Mouse (Mus musculus) retina, postnatal 1 day (tissue): ENCODE measurements around the gene Spon1.

Source experiments
- DNase-seq: peaks from one replicate; pipeline ENCODE4 v3.0.0-alpha.2; 2012

Spon1 gene

DNA sequence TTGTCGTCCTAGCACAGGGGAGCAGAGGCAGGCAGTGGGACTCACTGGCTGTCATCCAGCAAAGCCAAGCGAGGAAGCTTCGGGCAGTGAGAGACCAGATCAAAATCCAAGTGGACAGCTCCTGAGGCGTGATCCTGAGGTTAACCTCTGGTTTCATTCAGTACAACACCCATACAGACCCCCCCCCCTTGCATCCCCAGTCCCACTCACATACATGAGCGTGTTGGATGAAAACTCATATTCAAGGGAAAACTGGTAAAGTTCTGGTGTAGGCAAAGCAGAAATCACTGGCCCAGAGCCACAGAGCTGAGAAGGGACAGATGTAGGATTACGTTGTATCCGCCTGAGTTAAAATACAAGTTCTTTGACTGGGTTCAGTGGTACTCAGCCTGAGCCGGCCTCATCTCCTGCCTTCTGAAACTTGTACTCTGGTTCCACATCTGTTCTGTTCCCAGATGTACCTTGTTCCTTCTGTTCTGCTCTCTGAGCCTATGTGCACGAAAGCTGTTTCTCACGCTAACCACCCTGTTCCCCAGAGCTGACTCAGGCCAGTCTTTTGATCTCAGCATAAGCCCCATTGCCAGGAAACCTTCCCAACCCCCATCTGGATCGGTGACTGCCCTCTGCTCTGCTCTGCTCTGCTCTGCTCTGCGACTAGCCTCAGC lies 143.5 kb downstream of the Spon1 start:
- DNase-seq, result no peak

DNA sequence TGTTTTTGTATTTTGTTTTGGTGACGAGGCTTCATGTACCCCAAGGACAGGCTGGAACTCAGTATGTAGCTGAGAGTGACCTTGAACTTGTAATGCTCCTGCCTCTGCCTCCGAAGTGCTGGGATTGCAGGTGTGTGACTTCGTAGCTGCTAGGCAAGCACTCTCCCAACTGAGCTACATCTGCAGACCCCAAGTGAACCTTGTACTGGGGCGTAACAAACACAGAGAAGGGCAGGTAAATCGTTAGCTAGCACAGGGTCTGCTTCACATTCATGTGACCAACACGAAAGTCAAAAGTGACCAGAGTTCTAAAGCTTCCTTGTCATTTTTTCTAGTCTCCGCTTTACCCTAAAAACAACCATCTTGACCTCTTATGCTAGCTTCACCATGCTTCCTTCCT lies 145.1 kb downstream of the Spon1 start:
- no peak for DNase-seq

DNA sequence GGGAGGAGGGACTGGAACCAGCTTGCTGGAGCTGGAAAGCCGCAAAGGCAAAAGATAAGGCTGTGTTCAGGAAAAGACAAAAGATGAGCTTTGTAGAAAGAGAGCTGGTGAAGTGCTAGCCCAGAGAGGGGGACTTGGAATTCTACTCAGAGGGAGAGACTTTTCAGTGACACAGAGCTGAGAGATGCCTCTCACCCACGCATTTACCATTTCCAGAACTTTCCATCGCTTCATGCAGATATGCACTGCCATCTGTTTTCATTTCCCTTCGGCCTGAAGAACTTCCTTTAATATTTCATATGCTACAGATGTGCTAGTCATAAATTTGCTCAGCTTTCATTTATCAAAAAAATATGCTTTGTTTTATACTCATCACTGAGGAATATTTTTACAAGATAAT lies 150.1 kb downstream of the Spon1 start:
- no peak for DNase-seq

DNA sequence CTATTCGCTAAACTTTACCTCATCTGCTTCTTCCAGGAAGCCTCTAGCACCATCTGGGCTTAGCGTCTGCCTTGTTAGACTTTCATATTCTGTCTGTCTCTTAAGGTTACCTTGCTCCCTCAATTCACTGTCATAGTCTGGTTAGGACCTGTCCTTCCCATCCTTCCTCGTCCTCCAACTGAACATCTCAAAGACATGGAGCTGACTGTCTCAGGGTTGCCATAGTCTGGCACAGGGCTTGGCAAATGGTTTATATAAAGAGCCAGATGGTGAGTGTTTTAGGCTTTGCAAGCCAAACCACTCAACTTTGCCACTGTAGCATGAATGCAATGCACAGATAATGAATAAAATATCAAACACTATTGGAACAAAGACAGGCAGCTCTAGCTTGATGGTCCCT lies 153.1 kb downstream of the Spon1 start:
- DNase-seq, result no peak

DNA sequence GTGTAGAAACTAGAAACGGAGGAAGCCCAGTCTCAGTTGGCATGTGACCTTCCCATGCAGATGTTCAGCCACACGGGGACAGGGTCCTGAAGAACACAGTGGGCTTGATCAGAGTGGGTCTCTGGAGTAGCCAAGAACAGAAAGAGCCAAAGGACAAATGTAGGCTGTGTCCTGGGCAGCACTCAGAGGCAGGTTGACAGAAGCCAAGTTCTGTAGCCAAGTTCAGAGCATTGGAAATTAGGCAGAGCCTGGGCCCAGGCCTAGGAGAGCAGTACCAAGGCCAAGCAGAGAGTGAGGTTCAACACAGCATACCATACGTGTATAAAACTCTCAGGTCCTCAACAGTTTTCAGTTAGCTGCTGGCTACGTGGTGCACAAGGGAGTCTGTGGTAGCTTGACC lies 153.7 kb downstream of the Spon1 start:
- no peak for DNase-seq

DNA sequence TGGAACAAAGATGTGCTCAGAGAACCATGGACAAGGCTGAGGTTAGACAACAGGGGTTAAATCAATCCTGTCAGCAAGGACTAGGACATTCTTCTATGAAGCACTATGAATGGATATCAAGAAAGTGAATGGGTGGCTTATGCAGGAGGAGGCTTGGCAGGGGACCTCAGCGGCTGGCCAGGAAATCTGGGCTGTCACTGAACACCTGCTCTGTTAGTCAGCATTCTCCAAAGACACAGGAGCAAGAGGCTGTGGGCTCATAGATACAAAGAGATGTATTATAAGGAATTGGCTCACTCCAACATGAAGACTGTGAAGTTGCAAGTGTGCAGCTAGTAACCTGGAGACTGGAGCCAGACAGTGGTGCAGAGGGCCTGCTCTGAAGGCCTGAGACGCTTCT lies 154.3 kb downstream of the Spon1 start:
- DNase-seq, result no peak

DNA sequence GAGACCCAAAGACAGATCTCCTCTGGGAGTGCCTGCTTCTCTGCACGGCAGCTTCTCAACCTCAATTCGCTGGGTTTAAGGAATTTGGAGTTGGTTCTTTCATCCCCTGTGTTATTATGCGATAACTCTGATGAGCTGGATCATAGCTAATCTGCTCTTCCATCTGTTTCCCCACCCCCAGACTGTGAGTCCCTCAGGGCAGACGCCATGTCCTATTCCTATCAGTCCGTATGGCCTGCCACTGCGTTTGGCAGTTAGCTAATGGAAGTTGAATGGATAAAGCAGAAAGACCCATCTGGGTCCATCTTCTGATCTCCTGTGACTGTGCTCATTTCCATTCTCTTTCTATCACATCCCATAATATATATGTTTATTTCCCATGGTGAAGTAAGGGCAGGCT lies 158.8 kb downstream of the Spon1 start:
- peak; percentile 67 for DNase-seq

DNA sequence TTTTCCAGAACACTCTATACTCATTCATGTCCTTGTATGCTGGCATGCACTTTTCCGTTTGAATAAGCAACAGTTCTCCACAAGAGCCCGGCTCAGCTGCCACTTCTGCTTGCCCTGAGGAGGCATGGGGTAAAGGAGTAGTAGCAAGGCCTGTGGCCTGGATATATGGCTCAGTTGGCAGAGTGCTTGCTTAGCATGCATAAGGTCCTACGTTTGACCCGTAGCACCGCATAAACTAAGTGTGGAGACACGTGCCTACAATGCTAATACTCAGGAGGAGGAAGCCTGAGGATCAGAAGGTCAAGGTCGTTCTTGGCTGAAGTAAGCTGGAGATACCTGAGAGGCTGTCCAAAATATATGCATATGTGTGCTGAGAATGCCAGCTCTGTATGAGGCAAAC lies 185.1 kb downstream of the Spon1 start:
- DNase-seq, result no peak

DNA sequence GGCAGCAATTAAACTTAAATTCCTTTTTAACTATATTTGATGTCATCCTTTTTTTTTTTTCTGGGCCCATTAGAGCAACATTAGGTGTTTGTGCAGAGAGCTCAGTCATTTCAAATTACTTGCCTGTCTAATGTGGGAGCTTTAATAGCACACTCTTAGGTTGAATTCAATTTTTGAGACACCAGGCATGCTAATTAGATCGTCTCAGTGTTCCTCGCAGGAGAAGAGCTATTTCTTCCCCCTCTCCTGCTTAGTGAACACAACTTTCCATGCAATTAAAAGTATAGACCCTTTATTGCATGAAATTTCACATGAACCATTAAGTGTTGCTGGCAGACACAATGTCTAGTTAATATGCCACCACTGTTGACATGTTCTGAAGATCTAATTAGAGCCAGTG lies 189.6 kb downstream of the Spon1 start:
- DNase-seq, result peak; percentile 10

DNA sequence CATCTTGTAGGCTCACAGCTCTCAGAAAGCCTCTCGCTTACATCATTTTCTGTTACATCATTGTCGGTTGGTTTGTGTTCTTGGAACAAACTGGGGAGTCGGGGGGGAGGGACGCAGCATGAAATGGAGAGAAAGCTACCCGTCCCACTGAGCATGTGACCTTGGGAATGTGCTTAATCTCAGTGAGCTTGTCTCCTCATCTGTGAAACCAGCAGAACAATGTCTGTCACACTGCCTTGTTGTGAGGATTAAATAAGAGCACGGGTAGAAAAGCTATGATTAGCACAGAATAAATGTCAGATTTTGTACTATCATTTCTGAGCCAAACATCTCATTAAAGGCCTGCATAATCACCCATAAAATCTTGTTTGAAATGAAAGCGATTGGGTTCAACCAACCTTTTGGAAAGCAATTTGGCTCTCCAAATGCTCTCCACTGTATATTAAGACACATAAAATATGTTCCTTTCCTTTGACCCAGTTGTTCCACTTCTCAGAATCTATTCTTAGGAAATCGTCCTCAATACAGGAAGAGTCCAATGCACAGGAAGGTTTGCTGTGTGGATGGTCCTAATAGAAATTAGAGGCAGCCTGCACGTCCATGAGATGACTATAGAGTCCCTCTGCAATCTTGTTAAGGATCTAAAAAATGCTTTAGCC lies 195.2 kb downstream of the Spon1 start:
- peak; percentile 33 for DNase-seq

DNA sequence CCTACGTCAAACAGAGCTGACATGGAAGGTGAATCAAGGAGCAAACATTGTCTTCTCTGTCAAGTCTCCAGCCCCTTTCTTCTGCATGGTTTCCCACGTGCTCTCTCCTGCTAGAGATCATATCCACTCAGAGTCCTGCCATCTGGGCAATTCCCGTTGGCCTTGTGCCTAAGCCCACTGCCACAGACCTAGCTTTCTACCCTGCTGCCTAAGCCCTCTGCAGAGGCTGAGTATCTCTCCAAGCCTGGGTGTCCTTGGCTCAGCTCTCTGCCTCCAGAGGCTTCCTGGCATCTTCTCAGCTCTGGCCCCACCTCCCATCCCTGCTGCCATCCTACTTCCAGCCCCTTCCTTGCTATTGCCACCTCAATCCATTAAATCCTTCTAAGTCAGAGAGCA lies 195.7 kb downstream of the Spon1 start:
- peak; percentile 61 for DNase-seq

DNA sequence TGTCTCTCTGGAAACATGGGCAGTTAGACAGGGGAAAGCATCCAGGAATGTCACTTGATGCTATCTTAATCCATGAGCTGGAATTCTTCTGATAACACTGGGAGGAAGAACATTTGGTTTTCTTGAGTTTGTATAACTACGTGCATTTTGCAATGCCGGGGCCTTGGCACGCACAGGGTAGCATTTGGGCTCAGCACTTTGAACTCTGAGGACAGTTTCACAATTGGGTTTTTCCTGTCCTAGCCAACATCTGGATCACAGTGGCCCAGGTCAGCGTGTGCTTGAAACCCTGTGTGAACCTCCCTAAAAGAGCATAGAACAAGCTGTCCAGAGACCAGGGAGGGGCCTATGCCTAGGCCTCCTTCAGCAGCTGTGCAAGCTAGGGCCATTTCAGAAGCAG lies 196.3 kb downstream of the Spon1 start:
- DNase-seq, result no peak

DNA sequence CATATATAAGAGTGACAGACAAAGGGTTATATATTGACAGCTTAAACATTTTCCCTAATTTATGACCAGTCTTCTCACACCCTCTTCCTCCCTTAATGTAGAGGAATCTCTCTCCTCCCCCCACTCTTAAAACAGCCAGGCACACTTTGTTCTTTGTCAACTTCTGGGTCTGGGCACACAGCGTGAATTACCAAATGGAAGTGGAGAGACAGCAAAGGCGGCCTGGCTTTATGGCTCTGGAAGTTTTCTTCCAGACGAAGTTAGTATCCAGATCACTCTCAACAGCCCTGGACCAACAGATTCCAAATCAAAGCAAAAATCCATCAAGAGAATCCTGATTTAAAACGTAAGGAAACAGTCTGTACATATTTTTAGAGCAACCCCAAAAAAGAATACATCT lies 198.0 kb downstream of the Spon1 start:
- DNase-seq, result no peak

DNA sequence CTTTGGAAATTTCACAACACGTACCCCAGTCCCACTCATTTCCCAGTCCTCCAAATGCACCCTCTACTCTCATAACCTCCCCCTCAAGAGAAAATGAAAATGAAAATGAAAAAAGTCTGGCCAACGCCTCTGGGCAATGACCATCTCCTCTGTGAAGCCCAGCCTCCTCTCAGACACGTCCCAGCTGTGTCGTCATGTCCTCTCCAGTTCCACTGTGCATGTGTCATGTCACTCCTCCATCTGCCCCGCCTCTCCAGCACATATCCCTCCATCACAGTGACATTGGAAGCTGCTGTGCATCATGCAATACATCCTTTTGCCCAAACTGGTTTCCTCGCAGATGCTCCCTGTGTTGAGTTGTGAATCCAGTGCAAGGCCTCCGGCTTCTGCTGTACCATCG lies 199.8 kb downstream of the Spon1 start:
- DNase-seq, result no peak

DNA sequence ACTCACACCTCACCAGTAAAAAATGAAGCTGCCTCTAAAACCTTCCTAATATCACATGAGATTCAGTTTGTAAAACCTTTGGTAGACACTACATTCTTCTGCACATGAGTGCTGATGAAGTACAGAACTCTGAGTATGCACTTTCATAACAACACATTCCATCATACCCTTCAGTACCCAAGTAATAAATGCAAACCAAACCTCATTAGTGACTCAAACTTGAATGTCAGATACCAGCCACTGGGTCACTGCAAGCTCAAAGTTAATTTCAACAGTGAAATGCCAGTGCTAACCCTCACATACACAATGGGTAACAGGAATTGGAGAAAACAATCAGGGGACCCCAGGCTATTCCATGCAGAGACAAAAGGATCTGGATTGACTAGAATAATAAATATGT lies 203.4 kb downstream of the Spon1 start:
- no peak for DNase-seq

DNA sequence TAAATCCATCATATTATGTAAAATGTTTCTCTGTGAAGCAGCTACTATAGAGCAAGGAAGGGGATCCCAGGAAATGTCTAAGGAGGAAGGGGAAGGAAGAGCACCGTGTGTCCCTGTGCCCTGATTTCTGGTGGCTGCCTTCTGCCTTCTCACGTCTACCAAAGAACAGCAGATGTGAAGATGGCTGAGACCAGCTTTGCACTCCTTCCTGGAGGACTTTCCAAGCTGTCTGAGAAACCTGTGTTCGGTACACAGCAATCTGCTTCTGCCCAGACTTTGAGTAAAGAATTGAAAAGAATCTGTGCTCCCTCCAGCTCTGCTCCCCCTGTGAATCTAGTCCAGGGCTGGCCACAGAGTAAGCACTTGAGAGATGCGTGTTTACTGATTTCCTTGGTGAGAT lies 206.7 kb downstream of the Spon1 start:
- no peak for DNase-seq

DNA sequence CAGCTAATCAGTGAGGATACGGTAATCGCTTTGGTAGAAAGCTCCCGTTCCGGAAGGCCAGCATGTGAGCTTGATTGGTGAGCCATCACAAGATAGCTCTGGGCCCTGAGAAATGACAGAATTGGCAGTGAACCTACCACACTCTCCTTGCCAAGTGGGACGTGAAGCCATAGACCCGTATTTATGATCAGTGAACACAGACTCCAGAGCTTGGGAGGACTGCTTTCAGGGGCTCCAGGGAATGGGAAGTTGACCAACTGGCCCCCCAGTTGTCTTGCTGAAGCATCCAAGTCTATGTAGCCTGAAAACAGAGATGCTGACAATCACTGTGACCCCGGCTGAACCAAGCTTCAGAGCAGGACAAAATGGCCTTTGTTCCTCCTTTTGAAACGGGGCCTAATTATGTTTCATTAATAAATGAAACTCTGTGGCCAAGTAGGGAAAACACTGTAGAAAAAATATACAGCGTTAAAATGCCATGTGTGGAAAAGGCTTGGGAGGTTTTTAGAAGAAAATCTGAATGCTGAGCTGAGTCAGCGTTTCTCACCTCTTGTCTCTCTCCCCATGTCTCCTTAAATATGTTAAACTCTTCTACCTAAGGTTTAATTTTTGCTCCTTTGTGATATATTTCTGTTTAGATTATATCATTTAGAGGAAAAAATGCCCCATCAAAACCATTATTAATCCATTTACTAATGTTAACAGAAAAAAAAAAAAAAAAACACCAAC lies 220.8 kb downstream of the Spon1 start:
- peak; percentile 78 for DNase-seq

DNA sequence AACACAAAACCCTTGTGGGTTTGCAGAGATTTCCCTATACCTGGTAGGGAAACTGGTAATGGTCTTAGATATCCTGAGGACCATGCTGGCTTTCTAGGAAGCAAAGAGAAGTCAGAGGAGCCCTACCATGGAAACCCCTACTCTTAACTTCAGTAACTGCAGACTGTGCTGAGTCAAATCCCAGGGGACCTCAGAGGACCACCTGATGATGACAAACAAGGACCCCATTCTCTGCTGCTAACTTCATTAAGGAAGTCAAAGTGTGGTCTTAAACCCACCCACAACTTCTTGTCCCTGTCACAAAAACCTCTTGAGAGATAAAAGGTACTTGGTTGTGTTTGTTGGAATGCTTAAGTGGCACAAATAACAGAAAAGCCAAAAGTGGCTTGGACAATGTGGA lies 222.4 kb downstream of the Spon1 start:
- no peak for DNase-seq

DNA sequence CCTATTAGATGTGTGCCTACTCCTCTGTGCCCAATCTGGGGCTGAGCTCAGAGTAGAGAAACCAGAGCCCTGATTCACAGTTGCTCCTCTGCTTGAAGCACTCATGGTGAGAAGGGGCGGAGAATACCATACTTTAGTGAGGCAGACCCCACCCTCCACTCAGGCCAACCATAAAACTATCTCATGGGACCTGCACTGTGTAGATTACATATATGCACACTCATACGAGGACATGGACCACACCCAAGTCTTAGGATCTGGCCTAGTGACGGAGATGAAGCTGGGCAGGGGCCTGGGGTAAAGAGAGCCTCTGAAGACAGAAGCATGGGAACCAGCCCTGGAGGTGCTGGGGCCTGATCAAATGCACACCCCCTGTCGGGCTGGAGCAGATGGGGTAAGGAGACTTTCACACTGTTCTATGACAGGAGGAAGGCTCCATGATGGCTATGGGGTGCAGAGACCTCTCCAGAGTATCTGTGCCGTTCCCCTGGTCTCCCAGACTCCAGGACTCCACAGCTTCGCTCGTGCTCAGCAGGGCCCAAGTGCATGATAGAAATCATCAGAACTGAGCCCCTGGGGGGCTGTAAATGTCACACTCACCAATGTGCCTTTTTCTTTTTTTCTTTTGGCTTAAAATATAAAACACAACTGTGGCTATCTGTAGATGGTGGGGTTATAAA lies 232.0 kb downstream of the Spon1 start:
- DNase-seq, result no peak

DNA sequence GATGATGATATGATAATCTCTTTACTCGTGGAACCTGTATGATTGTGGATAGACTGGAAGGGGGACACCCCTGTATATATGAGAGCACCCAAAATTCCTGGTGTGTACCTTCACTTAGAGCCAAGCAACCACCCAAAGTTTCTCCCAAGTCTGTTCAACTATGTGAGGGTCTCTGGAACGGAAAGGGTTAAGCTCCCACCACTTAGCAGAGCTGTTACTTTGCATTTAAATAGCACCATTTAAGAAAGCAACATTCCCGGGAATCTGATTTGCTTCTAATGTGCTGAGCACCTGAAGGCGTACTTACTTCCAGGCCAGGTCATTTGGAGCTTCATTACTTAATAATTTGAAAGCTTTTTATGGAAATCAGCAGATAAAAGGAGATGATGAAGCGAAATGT lies 238.4 kb downstream of the Spon1 start:
- no peak for DNase-seq

DNA sequence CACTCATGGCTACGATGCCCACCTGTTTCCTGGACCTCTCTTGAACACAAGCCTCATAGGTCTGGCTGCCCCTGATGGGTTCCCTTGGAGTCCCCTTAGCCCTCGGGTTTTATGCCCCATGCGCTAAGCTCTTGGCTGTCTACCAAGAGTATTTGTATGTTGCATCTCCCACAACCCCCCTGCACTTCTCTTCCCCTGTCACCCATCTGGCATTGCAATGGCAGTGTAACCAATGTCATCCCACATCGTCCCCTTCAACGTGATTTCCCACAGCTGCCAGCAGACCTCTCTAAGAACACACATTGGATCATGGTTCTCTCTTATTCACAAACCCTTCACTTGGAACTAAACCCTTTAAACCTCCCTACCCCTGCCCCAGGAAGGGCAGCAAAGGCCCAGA lies 239.7 kb downstream of the Spon1 start:
- DNase-seq, result peak; percentile 50

DNA sequence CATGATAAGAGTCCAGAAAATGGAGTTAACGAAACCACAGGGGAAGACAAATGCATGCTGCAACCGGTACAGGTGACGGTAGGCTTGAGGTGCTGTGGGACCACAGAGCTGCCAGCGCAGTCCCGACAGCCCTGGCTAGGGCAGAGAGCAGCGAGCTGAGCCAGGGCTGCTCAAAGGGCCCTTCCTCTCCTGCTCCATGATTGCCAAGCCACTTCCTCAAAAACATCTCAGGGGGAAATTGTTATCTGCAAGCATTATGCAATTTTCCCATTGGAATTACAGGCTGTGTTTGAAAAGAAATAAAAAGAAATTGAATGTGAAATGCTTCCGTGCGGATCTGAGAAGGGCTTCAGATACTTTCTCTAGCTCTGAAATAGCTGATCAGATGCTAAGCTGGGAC lies 240.7 kb downstream of the Spon1 start:
- no peak for DNase-seq

DNA sequence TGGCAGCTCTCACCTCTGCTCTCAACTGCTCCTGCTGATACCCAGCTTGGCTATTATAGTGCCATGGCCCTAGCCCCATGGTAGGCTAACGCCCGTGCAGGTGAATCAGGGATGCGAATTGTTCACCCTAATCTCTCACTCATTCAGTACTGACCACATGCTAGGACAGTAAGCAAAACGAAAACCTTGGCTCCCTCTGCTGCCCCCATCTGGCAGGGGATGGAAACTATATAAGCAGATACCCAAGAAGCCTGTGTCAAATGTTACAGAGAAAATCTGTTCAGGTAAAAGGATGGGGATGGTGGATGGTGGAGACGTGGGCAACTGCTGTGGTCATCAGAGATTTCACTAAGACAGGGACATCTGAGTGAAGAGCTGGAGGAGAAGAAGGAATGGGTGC lies 241.8 kb downstream of the Spon1 start:
- peak; percentile 52 for DNase-seq
